Mouse (Mus musculus): ENCODE data around the gene Fsd1l.

GRCm38 (mm10) chr4:53590691-53591447, 40.4 kb upstream of the Fsd1l start:
- no peak for TF ChIP-seq CTCF (IDR thresholded peaks at IDR 0.05; ENCODE audit: control insufficient read depth, insufficient read depth, low read length)
- no peak for TF ChIP-seq POLR2A (IDR thresholded peaks at IDR 0.05; ENCODE audit: borderline replicate concordance, control insufficient read depth, low read depth, low read length)
